Mouse (Mus musculus) cortical plate, adult 2 months (tissue): ENCODE measurements around the gene Rsph9.

Source experiments
- CTCF ChIP-seq: fragments of 200-500 bp; IDR thresholded peaks from 2 replicates; pipeline ENCODE4 v1.5.1; 2011; ENCODE audit warnings: mild to moderate bottlenecking, control low read depth, low read length; ENCODE audit not compliant: insufficient read depth; ENCODE audit errors: extremely low read depth
- POLR2A ChIP-seq: fragments of 200-500 bp; IDR thresholded peaks from 2 replicates; pipeline ENCODE4 v1.6.1; 2011; ENCODE audit warnings: mild to moderate bottlenecking, low read length, control low read depth; ENCODE audit not compliant: insufficient read depth; ENCODE audit errors: extremely low read depth

DNA sequence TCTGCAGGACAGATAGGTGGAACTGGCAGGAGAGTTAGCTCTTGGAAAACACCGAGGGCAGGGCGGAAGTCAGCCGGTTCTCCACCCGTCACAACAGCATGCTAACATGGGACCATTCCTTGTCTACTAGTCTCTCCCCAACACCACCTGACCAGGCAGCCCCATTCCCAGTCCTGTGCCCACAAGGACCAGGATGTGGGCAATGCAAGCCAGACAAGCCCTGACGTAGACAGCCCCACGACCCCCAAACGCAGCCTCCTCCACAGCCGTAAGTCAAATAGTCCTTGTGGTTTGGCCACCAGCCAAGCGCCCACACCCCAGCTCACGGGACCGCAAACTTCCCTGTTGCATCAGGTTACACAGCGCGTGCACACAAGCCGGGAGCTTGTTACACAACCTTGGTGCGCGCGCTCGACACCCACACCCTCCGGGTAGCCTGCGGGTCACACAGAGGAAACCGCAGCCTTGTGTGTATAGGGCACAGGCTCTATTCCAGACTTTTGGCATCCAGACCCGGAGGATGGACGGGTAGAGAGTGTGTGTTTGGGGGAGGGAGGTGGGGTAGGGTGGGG, 70.2 kb downstream of the Rsph9 start:
- no peak for TF ChIP-seq POLR2A
- no peak for TF ChIP-seq CTCF
